Mouse (Mus musculus) midbrain, embryonic 10.5 days (tissue): ENCODE data around the gene Catsper3. TPM values are rescaled to one million over a fixed set of nuclear protein-coding genes. Genes with fewer than 3 reads are reported as not detected.
A peak's percentile ranks its signal among the peaks of the same experiment; 100 is the strongest.

Source experiments
- DNase-seq: peaks from one replicate; pipeline ENCODE4 v3.0.0-alpha.2; 2017; ENCODE audit warnings: low spot score
- H3K27ac ChIP-seq: fragments of 300-500 bp; sonication (generic); replicated peaks from 2 replicates; pipeline ENCODE4 v1.5.1; 2016; ENCODE audit warnings: mild to moderate bottlenecking
- H3K27me3 ChIP-seq: fragments of 300-500 bp; sonication (generic); 2 replicates; pipeline ENCODE4 v1.6.1; 2016; ENCODE audit warnings: low read depth, mild to moderate bottlenecking; ENCODE audit not compliant: poor library complexity, severe bottlenecking
- H3K36me3 ChIP-seq: fragments of 300-500 bp; sonication (generic); 2 replicates; pipeline ENCODE4 v1.6.1; 2016; ENCODE audit warnings: mild to moderate bottlenecking, moderate library complexity
- H3K4me1 ChIP-seq: fragments of 300-500 bp; sonication (generic); 2 replicates; pipeline ENCODE4 v1.6.1; 2016
- H3K4me3 ChIP-seq: fragments of 300-500 bp; sonication (generic); 2 replicates; pipeline ENCODE4 v1.5.1; 2016; ENCODE audit warnings: mild to moderate bottlenecking, moderate library complexity
- H3K9me3 ChIP-seq: fragments of 300-500 bp; sonication (generic); replicated peaks from 2 replicates; pipeline ENCODE4 v1.6.1; 2016; ENCODE audit warnings: mild to moderate bottlenecking
- WGBS: fragments of 180-500 bp; shearing (Covaris S2); methylation state at CpG from one replicate; pipeline ENCODE4 v1.1.7; 2016; 5-methylcytosine and 5-hydroxymethylcytosine counted together
- polyA plus RNA-seq: library from polyadenylated mRNA; unstranded; fragments of >200 nt; fragmentation: Nextera tagmentation; extraction: Ambion mirVana; gene quantifications from 2 replicates; pipeline ENCODE4 v1.2.1, GENCODE M21; 2016

The Catsper3 gene
- polyA plus RNA-seq = not detected in 2 replicates

- 0 out of 2 replicates have a peak, but pooled peaks cover 3% of the 10 kb centered on the region for H3K9me3 ChIP-seq
- no peak within 1 kb of the TSS for H3K4me3 ChIP-seq
- no peaks in the 10 kb centered on the region for H3K27me3 ChIP-seq
- DNase-seq = no peak
- no peaks in the 10 kb centered on the region for H3K4me1 ChIP-seq
- H3K27ac ChIP-seq = no peak within 1 kb of the TSS
- WGBS = 89% methylated on average over 3 of the region's 3 CpGs
- no peaks in the 10 kb centered on the region for H3K36me3 ChIP-seq
Observed at GRCm38 (mm10) chr13:55784268-55784667, at the start of gene Catsper3. Gene Catsper3 (plus strand): TSS chr13:55784568.

- no peak for DNase-seq
- Histone ChIP-seq H3K36me3 (no peaks in the 10 kb centered on the region), H3K4me3 (no peak overlapping the region), H3K4me1 (peaks cover 4% of the 10 kb centered on the region; the same call in 1 of the 2 replicates), H3K27me3 (no peaks in the 10 kb centered on the region), H3K27ac (no peak overlapping the region), H3K9me3 (no peaks in the 10 kb centered on the region)
- 91% methylated on average over 8 of the region's 8 CpGs for WGBS
Observed at GRCm38 (mm10) chr13:55737885-55738284, 46.5 kb upstream of the Catsper3 start.

GRCm38 (mm10) chr13:55742306-55742705 lies 42.1 kb upstream of the Catsper3 start:
- Histone ChIP-seq H3K4me1 (peaks cover 4% of the 10 kb centered on the region; the same call in 1 of the 2 replicates), H3K36me3 (no peaks in the 10 kb centered on the region), H3K9me3 (no peaks in the 10 kb centered on the region), H3K27ac (no peak overlapping the region), H3K4me3 (no peak overlapping the region), H3K27me3 (no peaks in the 10 kb centered on the region)
- 76% methylated on average over 8 of the region's 8 CpGs for WGBS
- no peak for DNase-seq

- H3K4me1 ChIP-seq = peaks cover 20% of the 10 kb centered on the region
- no peak overlapping the region for H3K27ac ChIP-seq
- H3K4me3 ChIP-seq = no peak overlapping the region
- no peaks in the 10 kb centered on the region for H3K9me3 ChIP-seq
- H3K27me3 ChIP-seq = no peaks in the 10 kb centered on the region
- H3K36me3 ChIP-seq = no peaks in the 10 kb centered on the region
- no peak for DNase-seq
- 86% methylated on average over 13 of the region's 13 CpGs for WGBS
Observed at GRCm38 (mm10) chr13:55754380-55754779, 30.0 kb upstream of the Catsper3 start.

GRCm38 (mm10) chr13:55756789-55757188 lies 27.6 kb upstream of the Catsper3 start:
- DNase-seq = no peak
- Histone ChIP-seq H3K4me3 (no peak overlapping the region), H3K27me3 (no peaks in the 10 kb centered on the region), H3K36me3 (no peaks in the 10 kb centered on the region), H3K4me1 (peaks cover 25% of the 10 kb centered on the region), H3K27ac (peak overlapping the region; percentile 67), H3K9me3 (no peaks in the 10 kb centered on the region)
- WGBS = 40% methylated on average over 8 of the region's 8 CpGs

GRCm38 (mm10) chr13:55757645-55758044 lies 26.7 kb upstream of the Catsper3 start:
- Histone ChIP-seq H3K27me3 (no peaks in the 10 kb centered on the region), H3K4me3 (no peak overlapping the region), H3K36me3 (no peaks in the 10 kb centered on the region), H3K4me1 (peaks cover 25% of the 10 kb centered on the region), H3K9me3 (no peaks in the 10 kb centered on the region), H3K27ac (no peak overlapping the region)
- 86% methylated on average over 6 of the region's 6 CpGs for WGBS
- DNase-seq = no peak

- H3K4me1 ChIP-seq = peaks cover 22% of the 10 kb centered on the region
- H3K27ac ChIP-seq = no peak overlapping the region
- no peaks in the 10 kb centered on the region for H3K36me3 ChIP-seq
- no peak for DNase-seq
- no peak overlapping the region for H3K4me3 ChIP-seq
- WGBS = 59% methylated on average over 10 of the region's 10 CpGs
- no peaks in the 10 kb centered on the region for H3K9me3 ChIP-seq
- H3K27me3 ChIP-seq = no peaks in the 10 kb centered on the region
Observed at GRCm38 (mm10) chr13:55760576-55760975, 23.8 kb upstream of the Catsper3 start.

GRCm38 (mm10) chr13:55761486-55761885 lies 22.9 kb upstream of the Catsper3 start:
- Histone ChIP-seq H3K9me3 (no peaks in the 10 kb centered on the region), H3K4me1 (peaks cover 19% of the 10 kb centered on the region), H3K36me3 (no peaks in the 10 kb centered on the region), H3K4me3 (no peak overlapping the region), H3K27me3 (no peaks in the 10 kb centered on the region), H3K27ac (no peak overlapping the region)
- DNase-seq = no peak
- WGBS = 77% methylated on average over 10 of the region's 10 CpGs

GRCm38 (mm10) chr13:55774352-55774751 lies 10.0 kb upstream of the Catsper3 start:
- Histone ChIP-seq H3K36me3 (no peaks in the 10 kb centered on the region), H3K27me3 (no peaks in the 10 kb centered on the region), H3K27ac (no peak overlapping the region), H3K4me1 (no peaks in the 10 kb centered on the region), H3K4me3 (no peak overlapping the region), H3K9me3 (no peaks in the 10 kb centered on the region)
- no peak for DNase-seq
- WGBS = 85% methylated on average over 7 of the region's 7 CpGs

- H3K27ac ChIP-seq = no peak overlapping the region
- DNase-seq = no peak
- WGBS = 65% methylated on average over 11 of the region's 11 CpGs
- H3K27me3 ChIP-seq = no peaks in the 10 kb centered on the region
- H3K9me3 ChIP-seq = no peaks in the 10 kb centered on the region
- no peaks in the 10 kb centered on the region for H3K4me1 ChIP-seq
- no peaks in the 10 kb centered on the region for H3K36me3 ChIP-seq
- no peak overlapping the region for H3K4me3 ChIP-seq
Observed at GRCm38 (mm10) chr13:55775056-55775455, 9.3 kb upstream of the Catsper3 start.

- Histone ChIP-seq H3K4me1 (no peaks in the 10 kb centered on the region), H3K27me3 (no peaks in the 10 kb centered on the region), H3K27ac (no peak overlapping the region), H3K9me3 (0 out of 2 replicates have a peak, but pooled peaks cover 3% of the 10 kb centered on the region), H3K36me3 (no peaks in the 10 kb centered on the region), H3K4me3 (no peak overlapping the region)
- no peak for DNase-seq
- WGBS = 88% methylated on average over 11 of the region's 11 CpGs
Observed at GRCm38 (mm10) chr13:55786120-55786519, 1.8 kb downstream of the Catsper3 start.

- no peak for DNase-seq
- H3K4me1 ChIP-seq = no peaks in the 10 kb centered on the region
- no peak overlapping the region for H3K4me3 ChIP-seq
- no peaks in the 10 kb centered on the region for H3K36me3 ChIP-seq
- H3K27ac ChIP-seq = no peak overlapping the region
- WGBS = 77% methylated on average over 2 of the region's 2 CpGs
- no peaks in the 10 kb centered on the region for H3K27me3 ChIP-seq
- H3K9me3 ChIP-seq = peaks cover 10% of the 10 kb centered on the region; the same call in 1 of the 2 replicates
Observed at GRCm38 (mm10) chr13:55801246-55801645, 16.9 kb downstream of the Catsper3 start.

GRCm38 (mm10) chr13:55803973-55804372 lies 19.6 kb downstream of the Catsper3 start:
- no peak for DNase-seq
- peaks cover 10% of the 10 kb centered on the region; the same call in 1 of the 2 replicates for H3K9me3 ChIP-seq
- H3K36me3 ChIP-seq = no peaks in the 10 kb centered on the region
- no peaks in the 10 kb centered on the region for H3K4me1 ChIP-seq
- 96% methylated on average over 1 of the region's 1 CpGs for WGBS
- no peak overlapping the region for H3K4me3 ChIP-seq
- no peak overlapping the region for H3K27ac ChIP-seq
- H3K27me3 ChIP-seq = no peaks in the 10 kb centered on the region
